Mouse (Mus musculus): ENCODE measurements at regions not wholly inside any gene's neighbourhood (a gene's known extent, or its start where the extent isn't known, plus 50 kb on each side); places are given as distances from the start of the nearest gene placed in this dataset.
A peak's percentile ranks its signal among the peaks of the same experiment; 100 is the strongest.

DNA sequence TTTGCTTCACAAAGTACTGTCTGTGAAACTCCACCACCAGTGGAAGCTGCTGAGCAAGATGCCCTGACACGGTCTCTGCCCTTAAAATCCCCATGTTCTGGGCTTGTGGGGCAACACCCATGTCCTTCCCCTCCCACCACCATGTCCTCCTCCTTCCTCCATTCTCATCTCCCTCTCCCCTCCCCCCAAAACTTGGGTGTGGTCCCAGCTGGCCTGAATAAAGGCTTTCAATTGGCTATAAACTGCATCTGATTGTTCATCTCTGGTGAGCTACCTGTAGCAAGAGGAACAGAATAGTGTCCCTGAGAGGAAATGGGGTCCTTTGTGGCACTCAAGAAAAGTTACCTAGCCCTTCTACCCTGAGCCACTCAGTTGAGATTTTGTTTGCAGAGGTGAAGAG, 91.8 kb downstream of the Slc16a9 start:
- DNase-seq (ENCODE audit: low spot score in 2 of 2), result no peak

DNA sequence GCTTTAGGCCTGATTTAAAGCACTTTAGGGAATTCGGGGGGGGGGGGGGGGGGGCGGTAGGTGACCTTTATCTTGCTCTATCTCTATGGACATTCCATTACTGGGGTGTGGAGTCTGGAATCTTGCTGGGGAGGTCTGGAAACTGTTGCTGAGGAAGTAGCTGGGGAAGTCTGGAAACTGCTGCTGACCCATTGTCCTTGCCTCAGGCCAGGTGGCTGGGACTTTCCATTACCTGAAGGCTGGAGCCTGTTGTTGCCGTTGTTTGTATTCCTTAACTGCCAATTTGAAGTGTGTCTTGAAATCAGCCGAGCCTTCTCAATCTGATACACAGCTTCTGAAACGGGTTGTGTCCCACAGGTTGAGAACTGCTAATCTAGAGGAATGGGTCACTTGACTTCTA, 80.9 kb upstream of the Fam13c start:
- no peak for DNase-seq (ENCODE audit: low spot score in 2 of 2)

DNA sequence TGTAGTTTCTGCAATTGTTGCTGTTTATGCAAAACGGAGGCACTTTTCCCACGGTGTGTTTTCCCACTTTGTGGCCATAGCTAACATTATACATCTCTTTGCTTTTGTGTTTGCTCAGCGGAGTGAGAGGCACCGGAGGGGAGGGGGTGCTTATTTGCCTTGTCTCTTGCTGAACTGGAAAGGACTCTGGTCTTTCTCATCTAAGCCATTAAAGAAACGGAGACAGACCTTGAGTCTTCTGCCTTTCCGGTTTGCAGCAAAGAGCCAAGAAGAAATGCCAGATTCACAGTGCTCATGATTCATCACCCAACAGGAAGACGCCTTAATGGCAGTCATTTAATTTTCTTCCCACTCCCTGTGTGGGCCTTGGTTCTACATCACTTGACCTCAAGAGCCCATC, 80.4 kb upstream of the Fam13c start:
- no peak for DNase-seq (ENCODE audit: low spot score in 2 of 2)

DNA sequence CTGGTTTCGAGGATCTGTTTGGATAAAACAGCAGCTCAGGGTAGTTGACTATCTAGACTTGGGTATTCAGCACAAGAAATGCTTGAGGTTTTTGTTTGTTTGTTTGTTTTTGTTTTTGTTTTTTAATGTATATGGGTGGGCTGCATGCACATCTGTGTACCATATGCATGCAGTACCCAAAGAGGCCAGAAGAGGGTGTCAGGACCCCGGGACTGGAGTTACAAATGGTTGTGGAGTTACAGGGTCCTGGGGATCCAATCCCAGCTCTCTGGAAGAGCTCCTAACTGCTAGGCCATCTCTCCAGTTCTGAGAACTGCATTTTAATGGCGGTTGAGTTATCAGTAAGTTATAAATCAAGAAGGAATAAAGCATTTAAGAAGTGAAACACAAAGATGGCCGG, 77.2 kb upstream of the Fam13c start:
- no peak for DNase-seq (ENCODE audit: low spot score in 2 of 2)

DNA sequence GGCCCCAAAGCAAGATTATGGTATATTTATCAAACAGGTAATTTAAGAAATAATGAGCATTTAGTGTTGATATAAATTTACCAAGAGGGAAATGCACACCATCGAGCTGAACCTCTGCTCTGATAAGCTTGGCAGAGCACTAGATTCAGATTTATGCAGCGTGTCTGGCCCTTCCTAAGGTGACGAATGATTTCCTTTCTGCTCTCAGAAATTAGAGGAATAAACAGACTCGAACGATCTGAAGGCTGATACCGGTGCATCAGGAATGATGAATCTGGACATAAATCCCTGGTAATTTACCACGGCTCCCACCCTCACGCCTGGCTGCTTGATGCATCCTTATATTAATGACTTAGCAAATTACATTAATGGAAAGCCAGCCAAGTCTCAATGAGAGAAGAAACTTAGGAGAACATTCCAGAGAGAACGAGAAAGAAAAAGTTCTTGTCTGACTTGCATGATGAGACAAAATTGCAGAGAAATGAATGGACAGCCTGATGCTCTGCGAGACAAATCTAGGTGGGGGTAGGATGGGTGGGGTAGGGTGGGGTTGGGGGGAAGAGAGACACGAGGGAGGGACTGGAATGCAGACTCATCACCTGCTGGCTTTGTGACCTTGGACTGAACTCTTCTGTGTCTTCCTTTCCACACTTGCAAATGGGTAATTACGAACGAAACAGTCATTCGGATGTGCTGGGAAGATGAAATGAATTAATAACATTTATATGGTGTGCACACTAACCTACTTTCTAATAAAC, 75.9 kb upstream of the Fam13c start:
- no peak for DNase-seq (ENCODE audit: low spot score in 2 of 2)

DNA sequence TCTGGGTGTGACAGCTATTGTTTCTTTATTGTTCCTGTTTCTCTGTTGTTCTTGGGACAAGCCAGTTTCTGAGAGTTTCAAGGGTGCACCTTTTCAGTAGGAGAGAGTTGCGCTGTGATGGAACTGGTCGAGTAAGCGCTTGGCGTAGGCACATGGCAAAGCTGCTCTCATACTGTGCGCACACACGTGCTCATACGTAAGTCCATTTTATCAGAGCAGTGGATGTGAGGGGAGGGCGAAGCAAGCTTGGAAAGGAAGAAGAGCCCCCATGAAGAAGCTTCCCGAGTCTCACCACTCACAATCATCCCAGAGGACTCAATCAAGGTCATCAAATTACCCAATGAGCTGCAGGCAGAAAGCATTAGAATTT, 75.3 kb upstream of the Fam13c start:
- no peak for DNase-seq (ENCODE audit: low spot score in 2 of 2)

DNA sequence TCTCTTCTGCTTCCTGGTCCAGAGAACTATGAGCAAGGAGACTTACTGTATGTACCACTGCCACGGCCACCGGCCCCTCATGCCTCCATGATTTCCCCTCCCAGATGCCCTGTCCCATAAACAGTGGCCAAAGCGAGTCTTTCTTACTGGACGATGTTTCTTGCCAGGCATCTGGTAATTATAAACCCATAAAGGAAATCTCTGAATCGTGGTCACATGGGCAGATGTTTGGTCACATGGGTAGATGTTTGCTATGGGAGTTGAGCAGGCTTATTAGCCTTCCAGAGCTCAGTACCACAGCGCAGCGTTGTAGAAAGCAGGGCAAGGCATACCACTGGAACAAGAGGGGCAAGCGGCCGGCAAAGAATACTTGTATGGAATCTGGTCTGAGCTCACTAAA, 74.8 kb upstream of the Fam13c start:
- DNase-seq (ENCODE audit: low spot score in 2 of 2), result no peak

DNA sequence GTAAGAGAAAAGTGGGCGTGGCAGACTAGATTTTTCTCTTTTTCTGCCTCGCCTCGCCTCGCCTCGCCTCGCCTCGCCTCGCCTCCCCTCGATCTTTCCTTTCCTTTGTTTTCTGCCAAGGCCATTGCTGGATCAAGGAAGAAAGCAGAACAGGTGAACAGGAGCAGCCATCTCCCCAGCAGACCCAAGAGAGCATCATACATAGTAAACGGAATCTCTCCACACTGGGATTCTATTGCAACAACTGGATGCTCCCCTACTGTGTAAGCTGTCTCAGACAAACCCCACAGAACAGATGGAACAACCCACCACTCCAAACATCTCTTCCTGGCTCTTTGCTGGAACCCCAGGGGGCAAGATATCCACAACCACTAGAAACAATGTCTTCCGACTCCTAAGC, 72.4 kb upstream of the Fam13c start:
- DNase-seq (ENCODE audit: low spot score in 2 of 2), result no peak

DNA sequence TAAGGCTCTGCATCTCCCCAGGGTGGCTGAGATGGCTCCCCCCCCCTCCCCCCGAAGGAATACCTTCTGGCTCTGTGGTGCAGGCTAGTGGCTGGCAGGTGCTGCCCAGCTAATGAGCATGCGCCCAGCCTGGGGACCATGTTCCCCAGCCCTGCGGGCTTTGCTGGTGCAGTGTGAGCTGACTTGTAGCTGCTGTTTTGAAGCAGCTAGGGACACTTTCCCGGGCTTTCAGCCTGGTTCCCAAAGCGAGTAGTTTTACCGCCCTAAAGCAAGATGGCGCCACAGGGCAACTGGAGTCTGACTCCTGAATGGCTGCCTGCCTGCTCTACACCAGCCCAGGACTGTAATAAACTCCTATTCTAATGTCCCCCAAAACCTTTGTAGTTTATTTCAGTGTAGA, 71.6 kb upstream of the Fam13c start:
- peak in 1 of 2 experiments; percentile 72 for DNase-seq (ENCODE audit: low spot score in 2 of 2)

DNA sequence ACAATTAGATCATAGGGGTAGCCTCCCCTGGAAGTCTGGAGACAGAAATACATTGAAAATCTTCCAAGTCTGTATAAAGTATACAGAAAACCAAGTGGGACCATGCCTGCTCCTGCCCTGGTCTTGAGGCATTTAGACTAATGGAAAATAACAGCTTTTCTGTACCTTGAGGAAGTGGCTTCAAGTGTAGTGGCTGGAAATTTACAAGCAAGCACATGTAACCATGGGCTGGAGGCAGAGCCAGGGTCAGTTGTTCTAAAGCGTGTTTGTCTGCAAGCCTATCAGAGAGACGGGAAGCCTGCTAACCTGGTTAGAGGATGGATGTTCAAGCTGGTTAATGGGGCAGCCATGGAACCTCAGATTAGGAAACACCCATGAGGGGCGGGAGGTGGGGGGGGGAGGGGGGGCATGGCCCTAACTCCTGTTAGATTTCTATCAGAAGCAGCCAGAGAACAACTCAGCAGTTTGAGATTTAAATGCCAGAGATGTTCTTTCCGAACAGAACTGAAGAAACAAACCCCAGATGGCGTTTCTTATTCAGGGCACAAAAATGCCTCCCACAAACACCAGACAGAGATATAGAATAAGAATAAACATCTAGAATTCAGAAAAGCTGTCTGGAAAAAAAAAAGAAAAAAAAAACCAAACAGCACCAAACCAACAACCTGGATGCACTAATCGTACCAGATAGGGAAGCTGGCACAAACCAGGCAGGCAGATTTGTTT, 67.7 kb upstream of the Fam13c start:
- peak in 1 of 2 experiments; percentile 66 for DNase-seq (ENCODE audit: low spot score in 2 of 2)

DNA sequence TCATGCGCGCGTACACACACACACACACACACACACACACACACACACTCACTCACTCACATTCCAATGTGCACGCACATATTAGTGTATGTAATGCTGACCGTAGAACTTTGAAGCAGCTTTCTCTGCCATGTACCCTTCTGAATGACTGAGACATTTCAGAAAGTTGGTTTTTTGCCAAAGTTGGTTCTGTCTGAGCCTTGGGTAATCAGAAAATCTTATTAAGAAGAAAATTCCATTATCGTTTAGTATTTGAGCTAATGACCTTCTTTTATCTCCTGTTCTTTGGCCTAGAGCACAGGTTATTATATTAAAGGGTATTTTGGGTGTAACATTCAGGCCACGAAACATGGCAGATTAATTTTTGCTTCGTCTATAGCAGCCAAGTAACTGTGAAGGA, 67.1 kb upstream of the Fam13c start:
- no peak for DNase-seq (ENCODE audit: low spot score in 2 of 2)

DNA sequence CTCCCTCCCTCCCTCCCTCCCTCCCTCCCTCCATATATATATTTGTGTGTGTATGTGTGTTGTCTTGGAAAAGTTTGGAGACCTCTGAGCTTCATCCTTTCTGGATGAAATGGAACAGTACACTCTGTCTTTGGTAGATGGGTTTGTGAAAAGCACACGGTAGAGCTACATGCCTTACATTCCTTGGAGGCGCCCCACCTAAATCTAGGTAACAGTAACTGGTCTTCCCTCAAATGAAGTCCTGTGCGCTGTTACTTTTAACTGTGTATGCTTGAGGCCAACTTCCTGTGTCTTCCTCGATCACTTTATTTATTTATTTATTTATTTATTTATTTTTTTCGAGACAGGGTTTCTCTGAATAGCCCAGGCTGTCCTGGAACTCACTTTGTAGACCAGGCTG, 66.4 kb upstream of the Fam13c start:
- DNase-seq (ENCODE audit: low spot score in 2 of 2), result no peak

DNA sequence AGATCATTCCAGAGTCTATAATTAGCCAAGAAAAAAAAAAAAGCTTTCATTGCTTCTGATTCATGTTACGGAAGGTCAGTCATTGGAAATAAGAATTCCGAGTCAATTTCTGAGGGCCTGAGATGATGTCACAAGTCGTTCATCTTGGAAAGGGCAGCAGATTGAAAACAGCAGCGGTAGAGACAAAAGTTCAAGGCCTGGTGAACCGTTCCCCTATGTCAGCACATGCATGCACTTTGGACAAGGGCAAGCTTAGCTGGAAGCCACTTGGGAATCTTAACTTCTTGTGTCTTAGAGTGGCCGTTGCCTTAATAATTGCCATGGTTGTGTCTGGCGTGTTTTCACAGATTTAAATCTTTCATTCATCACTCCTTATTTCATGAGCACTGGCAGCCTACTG, 65.6 kb upstream of the Fam13c start:
- DNase-seq (ENCODE audit: low spot score in 2 of 2), result no peak

DNA sequence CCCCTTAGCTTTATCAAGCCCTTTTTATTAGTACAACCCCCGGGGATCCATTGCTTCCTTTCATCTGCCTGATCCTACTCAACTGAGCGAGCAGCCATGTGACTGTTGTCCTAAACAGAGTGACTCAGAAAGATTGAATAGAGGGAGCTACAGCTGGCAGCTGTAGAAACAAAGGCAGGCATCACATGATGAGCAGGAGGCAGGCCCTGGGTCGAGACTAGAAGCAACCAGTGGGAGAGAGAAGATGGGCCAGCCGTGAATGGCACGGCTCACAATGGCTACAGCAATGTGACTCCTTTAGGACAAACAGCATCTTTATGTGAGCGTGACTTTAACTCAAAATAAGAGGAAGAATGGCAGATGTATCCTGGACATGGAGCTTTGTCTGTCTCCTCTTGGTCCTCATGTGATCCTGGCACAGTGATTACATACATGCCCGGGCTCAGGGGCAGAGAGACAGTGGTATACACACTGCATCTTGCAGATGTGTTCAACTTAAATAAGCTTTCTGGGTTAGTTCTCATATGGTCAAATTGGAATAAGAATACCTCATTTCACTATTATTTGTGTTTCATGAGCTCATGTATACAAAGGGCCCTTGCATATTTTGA, 60.1 kb upstream of the Fam13c start:
- DNase-seq (ENCODE audit: low spot score in 2 of 2), result peak; percentile 54 to 55

DNA sequence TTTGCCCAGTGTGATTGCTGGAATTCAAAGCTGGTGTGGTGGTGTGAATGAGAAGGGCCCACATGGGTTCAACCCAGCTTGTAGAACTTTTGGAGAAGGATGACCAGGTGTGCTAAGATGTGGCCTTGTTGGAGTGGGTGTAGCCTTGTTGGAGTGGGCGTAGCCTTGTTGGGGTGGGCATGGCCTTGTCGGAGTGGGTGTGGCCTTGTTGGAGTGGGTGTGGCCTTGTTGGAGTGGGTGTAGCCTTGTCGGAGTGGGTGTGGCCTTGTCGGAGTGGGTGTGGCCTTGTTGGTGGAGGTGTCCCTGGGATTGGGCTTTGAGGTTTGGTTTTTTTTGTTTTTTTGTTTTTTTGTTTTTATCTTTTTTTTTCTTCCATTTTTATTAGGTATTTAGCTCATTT, 55.6 kb upstream of the Fam13c start:
- DNase-seq (ENCODE audit: low spot score in 2 of 2), result no peak

DNA sequence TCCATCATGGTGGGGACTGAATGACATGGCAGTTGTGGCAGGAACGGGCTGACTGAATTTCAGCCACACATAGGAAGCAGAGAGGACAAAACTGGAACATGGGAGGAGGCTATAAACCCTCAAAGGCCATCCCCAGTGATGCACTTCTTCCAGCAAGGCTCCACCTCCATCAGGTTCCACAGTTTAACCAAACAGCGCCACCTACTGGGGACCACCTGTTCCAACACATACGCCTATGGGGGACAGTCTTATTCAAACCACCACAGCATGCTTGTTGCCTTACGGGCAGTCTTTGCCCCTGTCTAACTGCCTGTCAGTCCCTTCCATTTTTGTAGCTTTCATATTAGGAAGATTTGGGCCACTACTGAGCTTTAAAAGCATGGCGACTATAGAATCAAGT, 52.6 kb upstream of the Fam13c start:
- DNase-seq (ENCODE audit: low spot score in 2 of 2), result no peak
